Mouse (Mus musculus) forelimb bud, embryonic 11.5 days (tissue): ENCODE data around the gene Morf4l1.

Source experiments
- DNase-seq: peaks from one replicate; pipeline ENCODE4 v3.0.0-alpha.2; 2012; ENCODE audit warnings: low read depth, low spot score

Gene Morf4l1

DNA sequence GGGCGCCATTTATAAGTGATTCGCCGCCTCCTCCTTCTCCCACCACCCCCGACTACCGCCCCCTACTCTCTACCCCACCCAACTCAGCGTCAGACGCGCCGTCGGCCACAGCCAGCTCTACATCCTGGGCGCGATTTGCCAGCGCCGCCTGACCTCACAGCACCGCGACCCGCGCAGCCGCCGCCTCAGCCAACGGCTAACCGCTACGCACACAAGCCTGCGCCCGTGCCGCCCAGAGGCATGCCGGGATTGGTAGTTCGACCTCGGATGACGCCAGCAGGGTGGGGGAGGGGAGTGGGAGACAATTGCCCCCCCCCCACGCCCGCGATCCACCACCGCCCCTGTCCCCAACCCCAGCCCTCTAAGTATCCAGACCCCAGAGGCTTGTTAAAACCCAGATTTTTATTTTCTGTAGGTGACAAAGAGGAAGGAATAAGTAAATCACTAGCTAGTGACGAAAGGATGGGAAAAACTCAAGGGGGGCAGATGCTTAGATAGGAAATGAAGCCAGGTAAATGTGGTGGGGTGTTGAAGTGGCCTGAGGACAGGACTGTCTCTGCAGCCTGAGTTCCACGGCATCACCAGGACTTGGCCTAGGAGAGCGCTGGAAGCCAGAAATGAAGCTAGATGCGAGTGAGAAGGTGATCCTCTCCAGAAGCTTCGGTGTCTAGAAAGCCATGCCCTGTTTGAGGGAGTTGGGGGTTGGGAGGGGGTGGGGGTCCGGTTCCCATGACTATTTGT lies at the start of gene Morf4l1:
TSS of gene Morf4l1 (minus strand) at position 208 of the 741 bp plus-strand sequence.
- DNase-seq: peak; percentile 95

DNA sequence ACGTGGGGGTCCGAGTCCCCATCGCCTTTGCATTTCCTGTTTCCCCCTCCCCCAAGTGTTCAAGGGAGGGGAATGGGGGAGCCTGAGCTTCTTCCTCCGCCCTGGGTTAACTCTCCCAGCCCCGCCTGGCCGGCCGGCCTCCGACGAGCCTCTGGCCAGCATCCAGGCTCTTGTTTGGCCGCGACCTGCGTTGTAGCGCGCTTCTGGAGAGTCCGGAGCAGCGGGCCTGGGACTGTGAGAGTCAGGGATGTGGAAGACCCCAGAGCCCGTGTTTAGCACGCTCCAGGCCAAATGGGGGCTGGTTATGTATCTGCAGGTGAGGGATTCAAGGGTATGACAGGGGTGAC lies 49.1 kb upstream of the Morf4l1 start:
- peak; percentile 18 for DNase-seq

DNA sequence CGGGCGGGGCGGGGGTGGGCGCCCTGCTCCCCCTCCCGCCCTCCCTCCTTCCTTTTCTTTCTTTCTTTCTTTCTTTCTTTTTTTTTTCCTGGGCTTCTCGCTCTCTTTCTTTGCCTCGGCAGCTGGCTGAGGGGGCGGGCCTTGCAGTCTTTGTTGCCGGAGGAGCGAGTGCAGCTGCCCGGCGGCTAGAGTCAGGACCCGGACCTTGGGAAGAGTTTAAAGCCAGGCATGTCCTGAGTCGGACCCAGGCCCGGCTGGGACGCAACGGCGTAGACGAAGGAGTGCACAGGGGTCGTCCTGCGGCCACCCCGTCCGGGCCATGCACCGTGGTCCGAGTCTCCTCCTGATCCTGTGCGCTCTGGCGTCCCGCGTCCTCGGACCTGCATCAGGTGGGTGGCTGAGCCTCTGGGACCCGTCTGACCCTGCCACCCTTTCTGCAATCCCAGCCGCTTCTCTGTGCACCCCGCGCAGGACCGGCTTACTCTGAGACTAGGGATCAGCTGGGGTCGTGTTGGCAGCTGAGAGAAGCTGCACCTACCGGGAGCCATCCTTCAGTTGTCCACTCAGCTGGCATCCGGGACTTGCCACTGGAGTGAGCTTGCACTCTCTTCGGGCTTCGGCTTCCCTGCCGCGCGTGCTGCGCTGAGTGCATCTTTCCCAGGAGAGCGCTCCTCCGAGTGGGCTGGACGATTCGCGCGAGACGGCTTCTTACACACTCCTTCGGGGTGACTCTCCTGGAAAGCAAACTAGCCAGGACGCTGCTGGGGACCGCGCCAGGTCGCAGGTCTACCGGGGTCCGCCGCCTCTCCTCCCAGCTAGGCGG lies 48.6 kb upstream of the Morf4l1 start, which contains the start of gene Adamts7:
TSS of gene Adamts7 (plus strand) at position 144 of the 823 bp plus-strand sequence.
- DNase-seq: peak; percentile 55

DNA sequence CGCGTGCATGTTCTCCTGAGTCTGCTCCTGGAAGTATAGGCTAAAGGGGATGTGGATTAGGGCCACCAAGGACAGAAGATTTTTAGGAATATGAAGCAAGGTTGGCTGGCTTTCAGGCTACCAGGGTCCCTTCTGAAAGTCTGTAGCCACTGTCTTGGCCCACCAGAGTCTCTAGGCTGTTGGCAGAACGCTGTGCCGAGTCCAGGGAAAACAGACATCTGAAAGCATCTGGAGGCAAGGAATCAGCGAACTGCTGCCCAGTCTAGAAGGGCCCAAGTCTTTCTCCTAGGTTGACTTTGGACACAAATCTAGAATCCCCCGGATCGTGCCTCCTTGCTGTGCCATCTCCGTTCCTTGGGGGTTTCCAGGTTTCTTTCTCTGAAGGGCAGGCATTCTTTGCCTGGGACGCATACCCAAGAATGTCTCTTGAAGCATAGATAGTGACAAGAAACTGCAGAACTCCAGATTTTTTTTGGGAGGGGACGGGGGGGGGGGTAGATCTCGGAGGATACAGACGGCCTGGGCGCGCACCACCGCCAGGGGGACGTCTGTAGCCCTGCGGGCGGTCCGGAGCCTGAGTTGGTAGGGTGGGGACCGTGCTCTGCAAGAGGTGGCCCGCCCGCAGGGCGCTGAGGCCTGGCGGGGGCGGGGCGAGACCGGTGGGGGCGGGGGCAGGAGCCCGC lies 47.8 kb upstream of the Morf4l1 start:
- peak; percentile 59 for DNase-seq

DNA sequence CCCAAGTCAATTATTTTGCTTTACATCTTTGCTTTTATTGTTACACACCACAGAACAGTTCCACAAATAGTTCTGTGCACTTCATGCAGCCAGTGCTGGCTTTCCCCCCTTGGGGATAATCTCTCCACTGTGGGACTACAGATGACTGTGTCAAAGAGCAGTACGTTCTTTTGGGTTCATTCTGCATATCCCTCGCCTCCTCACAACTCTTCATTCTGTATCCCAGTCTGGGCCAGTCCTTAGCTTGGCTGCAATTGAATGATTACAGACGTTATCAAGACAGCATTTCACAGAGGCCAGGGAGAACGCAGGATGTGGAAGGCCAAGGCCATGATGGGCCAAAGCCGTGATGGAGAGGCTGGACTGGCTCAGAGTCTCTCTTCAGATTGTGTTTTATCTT lies 32.3 kb upstream of the Morf4l1 start:
- DNase-seq: no peak

DNA sequence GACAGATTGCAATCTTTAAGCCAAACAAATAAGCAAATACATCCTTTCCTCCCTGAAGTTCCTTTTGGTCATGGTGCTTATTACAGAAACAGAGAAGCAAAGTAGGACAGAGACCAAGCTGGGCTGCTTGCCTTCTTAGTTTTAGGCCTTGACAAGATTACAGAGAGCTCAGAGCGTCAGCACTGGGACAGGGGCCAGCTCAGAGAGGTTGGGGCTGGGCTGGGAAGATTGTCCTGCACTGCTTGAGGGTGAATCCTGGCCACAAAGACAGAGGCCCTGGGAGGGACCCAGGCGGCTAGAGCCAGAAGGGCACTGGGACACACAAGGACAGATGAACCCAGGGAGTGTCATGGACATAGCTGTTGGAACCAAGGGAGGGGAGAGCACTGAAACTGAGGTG lies 31.2 kb upstream of the Morf4l1 start:
- no peak for DNase-seq

DNA sequence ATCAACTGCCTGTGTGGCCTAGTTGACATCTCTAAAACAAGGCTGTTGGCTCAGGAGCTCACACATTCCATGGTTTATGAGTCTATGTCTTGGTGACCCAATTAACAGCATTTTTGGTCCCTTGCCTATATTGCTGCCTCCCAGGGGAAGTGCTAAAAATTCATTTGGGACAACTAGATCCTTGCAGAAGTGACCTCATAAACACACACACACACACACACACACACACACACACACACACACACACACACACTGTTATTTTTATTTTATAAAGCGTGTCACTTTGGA lies 22.0 kb upstream of the Morf4l1 start:
- no peak for DNase-seq

DNA sequence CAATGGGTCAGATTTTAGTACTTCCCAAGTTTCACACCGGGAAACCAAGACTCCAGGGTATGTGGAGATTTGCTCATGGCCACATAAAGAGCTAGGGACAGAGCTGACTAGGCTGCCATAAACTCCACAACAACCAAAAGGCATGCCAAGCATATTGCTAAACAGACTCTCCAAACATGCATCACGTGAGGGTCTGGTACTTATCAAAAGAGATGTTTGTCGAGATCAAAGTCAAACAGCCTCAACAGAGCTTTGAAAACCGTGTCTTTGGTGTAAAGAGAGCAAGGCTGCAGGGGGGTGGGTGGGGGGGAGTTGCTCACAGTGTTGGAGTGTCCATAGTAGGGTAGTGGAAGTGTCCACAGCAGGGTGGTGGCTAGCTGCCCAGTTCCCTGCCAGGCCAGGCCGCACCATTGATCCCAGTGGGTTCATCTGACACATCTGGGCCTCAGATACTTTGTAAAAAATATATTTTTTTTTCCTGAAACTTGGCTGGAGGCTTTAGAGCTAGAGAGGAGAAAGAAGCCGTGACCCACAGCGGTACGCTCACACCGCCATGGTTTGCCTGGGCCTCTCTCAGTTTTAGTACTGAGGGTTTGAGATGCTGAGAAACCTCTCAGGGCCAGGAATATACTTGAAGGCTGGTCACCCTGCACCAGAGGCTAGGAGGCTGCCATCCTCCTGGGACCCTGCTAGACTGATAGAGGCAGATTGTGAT lies 21.5 kb upstream of the Morf4l1 start:
- DNase-seq: no peak

DNA sequence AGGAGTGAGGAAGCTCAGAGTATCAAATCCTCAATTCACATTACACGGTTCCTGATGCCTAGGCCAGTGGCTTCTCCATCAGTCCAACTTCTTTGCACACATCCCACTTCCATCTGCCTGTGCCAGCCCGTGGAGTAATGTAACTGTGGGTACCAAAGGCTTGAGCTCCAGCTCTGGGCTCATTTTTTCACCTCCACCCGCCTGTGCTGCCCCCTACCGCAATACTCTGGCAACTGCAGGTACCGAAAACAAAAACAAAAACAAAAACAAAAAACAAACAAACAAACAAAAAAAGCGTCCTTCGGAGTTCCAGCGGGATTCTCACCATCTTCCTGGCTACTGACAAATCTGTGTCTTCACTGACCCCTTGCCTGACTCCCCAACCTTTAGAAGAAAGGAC lies 20.9 kb upstream of the Morf4l1 start:
- DNase-seq: no peak

DNA sequence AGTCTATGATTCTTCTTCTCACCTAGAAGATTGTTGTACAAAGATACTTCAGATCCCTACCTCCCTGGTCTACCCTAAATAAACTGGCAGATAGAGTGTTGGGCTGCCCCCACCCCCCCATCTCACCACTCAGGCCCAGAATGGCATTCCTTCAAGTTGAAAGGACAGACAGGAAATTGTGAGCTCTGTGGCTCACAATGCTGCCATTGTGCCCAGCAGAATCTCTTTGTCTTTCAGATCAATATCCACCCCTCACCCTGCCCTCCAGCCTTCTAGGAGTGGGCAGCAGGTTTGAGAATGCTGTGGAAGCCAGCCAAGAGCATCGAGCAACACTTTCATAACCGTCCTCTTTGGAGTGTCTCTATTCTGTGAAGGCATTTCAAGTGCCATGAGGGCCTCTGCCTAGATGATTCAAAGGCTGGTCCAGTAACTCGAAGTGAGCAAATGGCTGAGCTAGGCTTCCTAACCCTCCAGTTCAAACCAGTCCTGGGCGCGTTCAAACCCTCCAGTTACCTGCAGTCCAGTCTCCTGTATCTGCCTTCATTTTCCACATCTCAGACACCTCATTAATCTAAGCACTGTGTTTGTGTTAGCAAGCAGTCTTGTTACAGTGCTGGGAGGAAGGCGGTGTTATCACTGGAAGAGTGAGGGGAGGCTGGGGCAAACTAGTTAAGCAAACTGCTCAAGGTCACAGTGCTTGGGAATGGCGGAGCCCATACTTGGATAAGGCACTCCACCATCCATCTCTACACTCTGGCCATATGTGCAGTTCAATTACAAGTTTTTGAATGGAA lies 19.2 kb upstream of the Morf4l1 start:
- no peak for DNase-seq

DNA sequence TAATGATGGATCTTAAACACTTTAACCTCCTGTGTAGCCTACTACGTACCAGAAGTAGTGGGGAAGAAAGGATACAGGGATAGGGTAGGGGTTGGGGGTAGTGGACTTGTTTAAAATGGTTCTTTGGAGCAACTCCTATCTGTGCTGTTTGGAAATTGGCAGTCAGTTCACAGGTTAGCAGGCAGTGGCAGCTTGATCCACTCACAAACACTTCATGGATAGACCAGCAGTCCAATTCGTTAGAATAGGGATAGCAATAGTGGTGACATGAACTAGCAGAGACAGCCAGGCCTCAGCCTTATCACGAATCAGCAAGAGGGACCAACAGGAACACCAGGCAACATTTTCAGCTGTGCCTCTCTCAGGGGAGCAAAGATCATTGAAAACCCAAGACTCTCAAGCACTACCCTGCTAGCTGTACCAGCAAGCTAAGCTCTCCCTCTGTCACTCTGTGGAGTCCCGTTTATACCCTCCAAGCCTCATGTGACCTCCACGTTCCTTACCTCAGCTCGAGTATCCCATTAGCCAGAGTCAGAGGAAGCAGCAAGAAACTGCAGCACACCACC lies 14.1 kb upstream of the Morf4l1 start:
- DNase-seq: no peak

DNA sequence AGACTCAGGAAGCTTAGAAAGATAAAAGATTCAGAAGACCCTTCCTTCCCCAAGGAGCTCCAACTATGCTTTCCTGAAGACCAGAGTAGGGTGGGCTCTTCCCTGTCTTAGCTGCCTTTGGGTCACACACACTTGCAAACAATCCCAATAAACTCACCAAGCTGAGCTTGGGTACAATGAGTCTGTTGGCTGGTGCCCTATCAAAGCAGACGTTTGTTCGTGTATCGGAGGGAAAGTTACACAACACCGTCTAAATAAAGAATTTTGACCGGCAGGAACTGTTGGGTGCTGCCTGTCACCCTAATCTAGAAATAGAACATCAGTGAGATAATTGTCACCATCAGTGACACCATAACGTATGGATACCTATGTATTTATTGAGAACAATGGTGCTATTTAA lies 12.6 kb upstream of the Morf4l1 start:
- no peak for DNase-seq

DNA sequence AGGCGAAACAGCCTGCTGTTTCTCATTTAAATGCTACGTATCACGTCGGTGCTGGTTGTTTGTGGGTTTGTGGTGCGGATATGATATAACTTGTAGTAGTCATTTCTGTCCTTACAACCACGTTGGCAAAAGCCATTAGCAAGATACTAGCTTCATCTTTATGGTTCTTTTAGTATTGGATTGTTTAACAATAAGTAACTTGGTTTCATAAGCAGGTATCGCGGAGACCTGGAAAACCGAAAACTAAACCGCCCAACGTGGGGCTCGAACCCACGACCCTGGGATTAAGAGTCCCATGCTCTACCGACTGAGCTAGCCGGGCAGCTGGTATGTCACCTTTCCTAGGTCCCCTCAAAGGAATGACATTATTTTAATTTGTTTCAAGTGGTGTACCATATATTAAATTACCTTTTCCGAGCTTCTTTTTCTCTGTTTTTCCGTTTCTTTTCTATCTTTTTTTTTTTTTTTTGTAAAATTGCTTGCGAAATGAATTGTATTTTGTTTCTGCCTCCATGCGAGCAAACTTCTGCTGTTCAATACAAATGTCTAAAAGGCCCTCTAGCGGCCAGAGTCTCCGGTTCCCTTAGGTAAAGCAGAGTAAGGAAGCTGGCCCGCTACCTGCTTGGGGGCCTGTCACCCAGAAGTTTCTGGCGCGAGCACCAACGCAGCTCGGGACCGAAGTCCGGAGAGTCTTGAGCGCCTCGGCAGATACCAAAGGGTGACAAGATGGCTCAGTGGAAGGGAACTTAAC lies 11.9 kb upstream of the Morf4l1 start:
- DNase-seq: peak; percentile 79

DNA sequence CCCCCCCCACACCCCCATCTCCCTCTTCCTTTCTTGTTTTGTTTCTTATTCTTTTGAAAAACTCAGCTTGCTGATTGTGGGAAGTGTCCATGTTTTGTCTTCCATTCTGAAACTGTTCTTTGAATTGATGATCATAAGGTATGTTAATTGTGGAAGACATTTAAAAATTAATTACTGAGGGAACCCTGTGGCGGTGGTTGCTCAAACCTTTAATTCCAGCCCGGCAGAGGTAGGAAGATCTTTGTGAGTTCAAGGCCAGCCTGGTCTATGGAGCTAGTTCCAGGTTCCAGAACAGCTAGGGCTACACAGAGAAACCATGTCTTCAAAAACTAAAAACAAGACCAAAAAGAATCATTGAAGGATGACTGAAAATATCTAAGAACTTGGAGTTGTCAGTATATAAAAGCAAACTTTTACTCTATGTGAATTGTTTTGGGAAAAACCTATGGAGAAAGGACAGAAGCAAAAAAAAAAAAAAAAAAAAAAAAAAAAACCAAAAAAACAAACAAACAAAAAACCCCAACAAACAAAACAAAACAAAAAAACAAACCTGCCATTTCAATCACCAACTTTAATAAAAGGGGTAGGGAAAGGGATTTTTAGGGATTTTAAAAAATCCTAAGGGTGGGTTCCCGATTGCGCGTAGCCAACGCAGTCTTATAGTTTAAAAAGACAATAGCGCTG lies 11.0 kb upstream of the Morf4l1 start:
- DNase-seq: no peak

DNA sequence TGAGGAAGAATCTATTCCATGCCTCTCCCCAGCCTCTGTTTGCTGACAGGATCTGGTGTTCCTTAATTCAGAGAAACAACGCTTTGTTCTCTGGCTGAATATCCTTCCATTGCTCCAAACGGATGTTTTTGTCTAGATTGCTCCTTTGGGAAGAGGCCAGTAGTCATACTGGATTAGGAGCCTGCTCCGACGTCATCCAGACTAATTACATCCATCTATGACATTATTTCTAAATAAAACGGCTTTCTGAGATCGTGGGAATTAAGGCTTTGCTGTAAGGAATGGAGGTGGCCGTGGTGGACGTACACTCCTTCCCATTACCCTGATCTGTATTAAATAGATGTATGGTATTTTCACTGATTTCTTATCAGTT lies 10.3 kb upstream of the Morf4l1 start:
- no peak for DNase-seq

DNA sequence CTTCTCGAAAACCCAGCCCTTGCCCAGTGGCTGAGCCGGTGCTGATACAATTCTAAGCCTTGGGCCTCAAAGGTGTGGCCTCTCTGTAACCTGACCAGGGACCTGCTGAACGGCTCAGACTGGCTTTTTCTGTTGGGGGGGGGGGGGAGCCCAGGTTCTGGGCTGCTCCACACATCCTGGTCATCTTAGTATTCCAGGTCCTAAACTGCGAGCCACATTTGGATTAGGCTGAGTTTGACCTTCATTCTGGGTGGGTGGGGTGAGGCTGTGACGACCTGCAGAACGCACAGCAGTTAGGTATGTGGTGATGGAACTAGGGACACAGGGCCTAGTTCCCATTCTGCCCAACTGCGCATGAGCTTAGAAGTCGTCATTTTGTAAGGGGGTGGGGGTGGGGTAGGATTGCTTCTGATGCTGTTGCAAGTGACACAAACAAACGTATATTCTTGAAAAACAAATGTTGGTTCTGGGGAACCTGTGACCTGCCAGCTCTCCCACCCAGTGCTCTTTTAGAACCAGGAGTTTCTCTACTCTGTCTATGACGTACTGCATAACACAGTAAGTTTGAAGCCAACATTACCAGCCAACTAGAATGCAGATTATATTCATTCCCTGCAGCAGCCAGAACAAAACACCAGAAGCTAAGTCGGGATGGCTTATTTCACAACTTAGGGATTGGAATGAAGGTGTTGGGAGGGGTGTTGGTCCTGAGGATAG lies 9.7 kb upstream of the Morf4l1 start:
- DNase-seq: no peak

DNA sequence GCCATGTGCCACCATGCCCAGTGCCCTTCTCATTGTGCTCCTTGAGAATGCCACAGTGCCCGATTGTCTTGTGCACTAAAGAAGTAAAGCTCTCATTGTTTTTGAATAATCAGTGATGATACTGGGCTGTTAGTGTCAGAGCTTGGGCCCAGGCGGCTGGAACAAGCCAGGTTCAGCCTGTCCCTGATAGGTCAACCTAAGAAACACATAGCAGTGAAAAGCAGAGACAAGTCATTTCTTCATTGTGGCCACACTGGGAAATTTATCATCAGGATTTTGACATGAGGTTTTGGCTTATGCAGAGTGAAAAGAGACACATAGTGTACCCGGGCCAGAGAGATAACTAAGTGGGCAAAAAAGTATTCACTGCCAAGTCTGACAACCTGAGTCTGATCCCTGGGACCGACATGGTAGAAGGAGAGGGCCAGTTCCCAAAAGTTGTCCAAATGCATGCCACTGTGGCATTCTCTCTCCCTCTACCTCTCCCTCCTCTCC lies 7.7 kb upstream of the Morf4l1 start:
- no peak for DNase-seq

DNA sequence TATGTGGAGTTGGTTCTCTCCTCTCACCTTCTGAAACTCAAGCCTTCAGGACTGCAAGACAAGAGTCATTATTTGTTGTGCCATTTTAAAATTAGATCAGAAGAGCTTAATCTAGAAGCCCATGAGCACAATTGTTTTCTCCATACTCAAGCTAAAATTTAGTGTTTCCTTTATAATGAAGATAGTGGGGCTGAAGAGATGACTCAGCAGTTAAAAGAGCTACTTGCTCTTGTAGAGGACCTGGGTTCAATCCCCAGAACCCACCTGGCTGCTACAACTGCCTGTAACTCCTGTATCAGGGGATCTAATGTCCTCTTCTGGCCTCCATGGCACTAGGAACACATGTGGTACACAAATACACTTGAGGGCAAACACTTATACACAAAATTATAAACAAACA lies 2.7 kb upstream of the Morf4l1 start:
- no peak for DNase-seq

DNA sequence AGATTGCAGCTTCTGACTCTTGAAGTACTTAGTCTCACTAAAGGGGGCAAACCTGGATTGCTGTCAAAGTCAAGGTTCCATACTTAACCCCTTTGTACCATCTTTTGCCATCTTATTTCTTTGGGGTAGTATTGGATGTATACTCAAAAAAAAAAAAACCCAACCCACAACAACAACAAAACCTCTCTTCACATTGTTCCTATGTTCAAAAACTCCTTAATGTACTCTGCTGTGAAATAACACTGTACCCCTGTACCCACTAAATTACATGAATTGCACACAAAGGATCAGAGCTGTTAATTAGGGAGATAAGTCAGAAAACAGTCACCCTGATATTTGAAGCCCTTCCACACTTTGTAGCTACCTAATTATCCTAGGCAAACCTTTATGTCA lies 730 bp upstream of the Morf4l1 start:
- DNase-seq: no peak
